Mouse (Mus musculus): ENCODE measurements at regions not wholly inside any gene's neighbourhood (a gene's known extent, or its start where the extent isn't known, plus 50 kb on each side); places are given as distances from the start of the nearest gene placed in this dataset.

DNA sequence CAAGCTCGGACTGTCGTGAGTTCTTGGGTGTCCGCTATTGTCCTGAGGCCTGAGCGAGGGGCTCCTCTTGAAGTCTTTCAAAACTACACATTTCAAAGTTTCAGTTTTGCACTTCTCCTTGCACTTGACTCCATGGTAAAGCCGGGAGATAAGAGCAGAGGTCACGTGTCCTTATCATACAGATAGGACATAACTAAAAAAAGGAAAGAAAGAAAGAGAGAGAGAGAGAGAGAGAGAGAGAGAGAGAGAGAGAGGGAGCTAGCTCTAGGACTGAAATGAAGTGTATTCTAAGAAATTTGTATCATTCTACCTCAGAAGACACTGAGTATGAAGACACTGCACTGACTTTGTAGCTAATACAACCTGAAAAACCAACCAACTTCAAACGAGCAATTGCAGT lies 114.8 kb upstream of the Spred2 start:
- no peaks in the 10 kb centered on the region for H3K36me3 ChIP-seq (ENCODE audit: control insufficient read depth, insufficient read depth, low read length)
- WGBS, result 87% methylated on average over 7 of the region's 7 CpGs
- H3K9me3 ChIP-seq (ENCODE audit: control insufficient read depth, low read length), result no peaks in the 10 kb centered on the region
- H3K9ac ChIP-seq (ENCODE audit: low read length), result no peak overlapping the region
- H3K4me3 ChIP-seq (ENCODE audit: low read depth, low read length), result no peak overlapping the region
- ATAC-seq (replicated peaks; ENCODE audit: low FRiP score, low TSS enrichment, low read depth) (no peak), DNase-seq (ENCODE audit: low spot score) (no peak)
- no peak overlapping the region for H3K4me2 ChIP-seq (ENCODE audit: low read length)
- no peaks in the 10 kb centered on the region for H3K27me3 ChIP-seq (replicated peaks; ENCODE audit: control insufficient read depth, insufficient read depth, low read length)
- H3K27ac ChIP-seq (ENCODE audit: low read depth), result no peak overlapping the region
- H3K4me1 ChIP-seq (replicated peaks; ENCODE audit: control insufficient read depth, insufficient read depth, low read length), result no peaks in the 10 kb centered on the region

DNA sequence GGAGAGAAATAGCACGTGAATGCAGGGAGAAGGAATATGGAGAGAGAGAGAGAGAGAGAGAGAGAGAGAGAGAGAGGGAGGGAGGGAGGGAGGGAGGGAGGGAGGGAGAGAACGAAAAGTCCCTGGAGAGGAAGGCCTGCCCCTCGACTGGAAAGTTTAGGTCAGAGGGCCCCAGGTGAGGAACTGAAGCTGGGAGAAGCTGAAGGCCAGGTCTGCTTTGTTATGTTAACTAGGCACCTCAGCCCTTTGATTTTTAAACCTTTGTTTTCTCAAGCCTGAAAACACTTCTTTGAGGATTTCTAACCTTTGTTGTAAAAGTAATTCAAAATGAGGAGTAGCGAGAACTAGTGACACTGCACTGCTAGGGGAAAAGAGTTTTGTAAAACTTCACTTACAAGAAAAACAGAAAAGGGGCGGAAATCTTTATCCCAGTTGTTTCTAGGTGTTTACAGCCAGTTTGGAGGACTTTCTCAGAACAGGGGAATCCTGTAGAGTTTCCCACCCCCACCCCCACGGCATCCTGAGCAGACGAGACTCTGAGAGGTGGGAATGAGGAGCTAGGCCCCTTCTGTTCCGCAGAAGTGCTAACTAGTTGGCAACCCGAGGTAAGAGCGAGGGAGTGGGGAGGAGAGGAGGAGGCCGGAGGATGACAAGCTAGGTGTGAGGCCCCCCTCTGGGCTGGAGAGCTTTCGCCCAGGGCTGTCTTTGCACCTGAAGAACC lies 112.7 kb upstream of the Spred2 start:
- 29% methylated on average over 12 of the region's 12 CpGs for WGBS

GRCm38 (mm10) chr11:19811992-19812690 lies 112.0 kb upstream of the Spred2 start:
- DNase-seq (ENCODE audit: low spot score), result no peak
- Histone ChIP-seq H3K4me3 (ENCODE audit: low read depth, low read length) (no peak overlapping the region), H3K27me3 (replicated peaks; ENCODE audit: control insufficient read depth, insufficient read depth, low read length) (no peaks in the 10 kb centered on the region), H3K36me3 (ENCODE audit: control insufficient read depth, insufficient read depth, low read length) (no peaks in the 10 kb centered on the region), H3K4me2 (ENCODE audit: low read length) (no peak overlapping the region), H3K4me1 (replicated peaks; ENCODE audit: control insufficient read depth, insufficient read depth, low read length) (no peaks in the 10 kb centered on the region), H3K27ac (ENCODE audit: low read depth) (no peak overlapping the region), H3K9me3 (ENCODE audit: control insufficient read depth, low read length) (no peaks in the 10 kb centered on the region), H3K9ac (ENCODE audit: low read length) (no peak overlapping the region)
- WGBS, result 24% methylated on average over 10 of the region's 10 CpGs
- no peak for ATAC-seq (replicated peaks; ENCODE audit: low FRiP score, low TSS enrichment, low read depth)

More for the DNA sequence above, 112.7 kb upstream of the Spred2 start:
- ATAC-seq (replicated peaks; ENCODE audit: low FRiP score, low TSS enrichment, low read depth) (no peak), DNase-seq (ENCODE audit: low spot score) (no peak)
- Histone ChIP-seq H3K4me3 (ENCODE audit: low read depth, low read length) (no peak overlapping the region), H3K27ac (ENCODE audit: low read depth) (no peak overlapping the region), H3K27me3 (replicated peaks; ENCODE audit: control insufficient read depth, insufficient read depth, low read length) (no peaks in the 10 kb centered on the region), H3K9me3 (ENCODE audit: control insufficient read depth, low read length) (no peaks in the 10 kb centered on the region), H3K4me2 (ENCODE audit: low read length) (no peak overlapping the region), H3K4me1 (replicated peaks; ENCODE audit: control insufficient read depth, insufficient read depth, low read length) (no peaks in the 10 kb centered on the region), H3K9ac (ENCODE audit: low read length) (no peak overlapping the region), H3K36me3 (ENCODE audit: control insufficient read depth, insufficient read depth, low read length) (no peaks in the 10 kb centered on the region)

DNA sequence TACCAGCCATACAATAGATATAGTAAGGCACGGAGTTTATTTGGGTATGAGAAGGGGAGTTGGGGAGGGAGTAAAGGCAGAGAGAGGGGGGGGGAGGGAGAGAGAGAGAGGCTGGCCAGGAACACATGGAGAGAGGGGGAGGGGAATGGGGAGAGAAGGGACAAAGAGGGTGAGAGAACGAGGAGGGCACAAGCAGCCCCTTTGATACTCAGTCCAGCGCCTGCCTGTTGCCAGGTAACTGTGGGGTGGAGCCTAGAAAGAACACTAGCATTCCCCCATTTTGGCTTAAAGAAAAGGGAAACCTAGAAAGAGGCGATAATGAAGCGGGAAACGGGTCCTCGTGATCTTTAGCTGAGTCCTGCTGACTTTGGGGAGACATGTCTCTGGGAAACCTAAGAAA lies 110.6 kb upstream of the Spred2 start:
- Histone ChIP-seq H3K9me3 (ENCODE audit: control insufficient read depth, low read length) (no peaks in the 10 kb centered on the region), H3K4me2 (ENCODE audit: low read length) (no peak overlapping the region), H3K27ac (ENCODE audit: low read depth) (no peak overlapping the region), H3K4me1 (replicated peaks; ENCODE audit: control insufficient read depth, insufficient read depth, low read length) (no peaks in the 10 kb centered on the region), H3K36me3 (ENCODE audit: control insufficient read depth, insufficient read depth, low read length) (no peaks in the 10 kb centered on the region), H3K27me3 (replicated peaks; ENCODE audit: control insufficient read depth, insufficient read depth, low read length) (no peaks in the 10 kb centered on the region), H3K9ac (ENCODE audit: low read length) (no peak overlapping the region), H3K4me3 (ENCODE audit: low read depth, low read length) (no peak overlapping the region)
- no peak for DNase-seq (ENCODE audit: low spot score)
- 67% methylated on average over 7 of the region's 7 CpGs for WGBS
- ATAC-seq (replicated peaks; ENCODE audit: low FRiP score, low TSS enrichment, low read depth), result no peak

- Histone ChIP-seq H3K4me3 (ENCODE audit: low read depth, low read length) (no peak overlapping the region), H3K4me2 (ENCODE audit: low read length) (no peak overlapping the region), H3K9ac (ENCODE audit: low read length) (no peak overlapping the region), H3K27me3 (replicated peaks; ENCODE audit: control insufficient read depth, insufficient read depth, low read length) (no peaks in the 10 kb centered on the region), H3K36me3 (ENCODE audit: control insufficient read depth, insufficient read depth, low read length) (no peaks in the 10 kb centered on the region), H3K4me1 (replicated peaks; ENCODE audit: control insufficient read depth, insufficient read depth, low read length) (0 out of 2 replicates have a peak, but pooled peaks cover 2% of the 10 kb centered on the region), H3K27ac (ENCODE audit: low read depth) (no peak overlapping the region), H3K9me3 (ENCODE audit: control insufficient read depth, low read length) (no peaks in the 10 kb centered on the region)
- WGBS, result 71% methylated on average over 5 of the region's 5 CpGs
- ATAC-seq (replicated peaks; ENCODE audit: low FRiP score, low TSS enrichment, low read depth) (peak; percentile 19; the same call in 1 of the 2 replicates), DNase-seq (ENCODE audit: low spot score) (no peak)
Observed at GRCm38 (mm10) chr11:19822991-19823390, 101.2 kb upstream of the Spred2 start.

GRCm38 (mm10) chr11:19823461-19823895 lies 100.7 kb upstream of the Spred2 start:
- H3K4me1 ChIP-seq (replicated peaks; ENCODE audit: control insufficient read depth, insufficient read depth, low read length), result 0 out of 2 replicates have a peak, but pooled peaks cover 7% of the 10 kb centered on the region
- no peak overlapping the region for H3K9ac ChIP-seq (ENCODE audit: low read length)
- no peaks in the 10 kb centered on the region for H3K9me3 ChIP-seq (ENCODE audit: control insufficient read depth, low read length)
- H3K36me3 ChIP-seq (ENCODE audit: control insufficient read depth, insufficient read depth, low read length), result no peaks in the 10 kb centered on the region
- WGBS, result 1% methylated on average over 3 of the region's 3 CpGs
- H3K27ac ChIP-seq (ENCODE audit: low read depth), result no peak overlapping the region
- 0 out of 2 replicates have a peak, but pooled peaks have one; percentile 45 for ATAC-seq (replicated peaks; ENCODE audit: low FRiP score, low TSS enrichment, low read depth)
- H3K4me3 ChIP-seq (ENCODE audit: low read depth, low read length), result no peak overlapping the region
- DNase-seq (ENCODE audit: low spot score), result peak; percentile 89
- H3K27me3 ChIP-seq (replicated peaks; ENCODE audit: control insufficient read depth, insufficient read depth, low read length), result no peaks in the 10 kb centered on the region
- H3K4me2 ChIP-seq (ENCODE audit: low read length), result 0 out of 2 replicates have a peak overlapping the region, but pooled peaks have one; percentile 2

DNA sequence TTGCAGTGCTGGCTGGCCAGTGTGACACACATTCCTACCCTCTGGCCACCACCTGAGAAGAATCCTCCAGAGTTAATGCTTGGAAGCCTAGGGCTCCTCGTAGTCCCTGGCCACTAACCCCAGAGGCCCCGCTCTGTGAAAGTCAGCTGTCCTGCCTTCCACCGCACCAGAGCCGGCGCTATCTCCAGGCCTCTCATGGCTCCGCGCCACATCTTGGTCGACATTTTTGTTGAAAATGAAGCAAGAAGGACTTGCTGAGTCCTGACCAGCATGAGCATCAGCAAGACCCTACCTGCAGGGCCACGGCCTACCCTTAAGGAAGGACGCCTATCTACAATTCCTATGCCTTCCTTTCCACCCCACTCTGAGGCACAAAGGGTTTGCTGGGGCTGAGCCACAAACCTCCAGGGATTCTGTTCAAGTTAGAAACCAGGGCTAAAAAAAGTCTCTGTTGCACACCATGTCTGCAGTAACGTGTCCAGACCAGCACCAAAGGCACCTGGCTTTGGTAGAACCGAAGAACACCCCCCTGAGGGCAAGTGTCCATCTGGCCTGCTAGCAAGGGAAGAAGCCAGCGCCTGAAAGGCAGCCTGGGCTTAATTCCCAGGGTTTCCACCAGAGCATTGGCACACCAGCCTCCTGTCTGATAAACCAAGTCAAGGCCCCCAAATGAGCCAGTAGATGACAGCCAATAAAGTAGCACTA lies 97.5 kb upstream of the Spred2 start:
- H3K27ac ChIP-seq (ENCODE audit: low read depth), result no peak overlapping the region
- H3K9me3 ChIP-seq (ENCODE audit: control insufficient read depth, low read length), result no peaks in the 10 kb centered on the region
- no peak for ATAC-seq (replicated peaks; ENCODE audit: low FRiP score, low TSS enrichment, low read depth)
- H3K9ac ChIP-seq (ENCODE audit: low read length), result no peak overlapping the region
- H3K4me3 ChIP-seq (ENCODE audit: low read depth, low read length), result no peak overlapping the region
- H3K36me3 ChIP-seq (ENCODE audit: control insufficient read depth, insufficient read depth, low read length), result no peaks in the 10 kb centered on the region
- H3K4me2 ChIP-seq (ENCODE audit: low read length), result no peak overlapping the region
- 92% methylated on average over 13 of the region's 13 CpGs for WGBS
- 0 out of 2 replicates have a peak, but pooled peaks cover 7% of the 10 kb centered on the region for H3K4me1 ChIP-seq (replicated peaks; ENCODE audit: control insufficient read depth, insufficient read depth, low read length)
- no peak for DNase-seq (ENCODE audit: low spot score)
- H3K27me3 ChIP-seq (replicated peaks; ENCODE audit: control insufficient read depth, insufficient read depth, low read length), result no peaks in the 10 kb centered on the region

- WGBS, result 61% methylated on average over 11 of the region's 11 CpGs
- H3K4me3 ChIP-seq (ENCODE audit: low read depth, low read length), result no peak overlapping the region
- no peaks in the 10 kb centered on the region for H3K36me3 ChIP-seq (ENCODE audit: control insufficient read depth, insufficient read depth, low read length)
- no peak overlapping the region for H3K27ac ChIP-seq (ENCODE audit: low read depth)
- ATAC-seq (replicated peaks; ENCODE audit: low FRiP score, low TSS enrichment, low read depth) (no peak), DNase-seq (ENCODE audit: low spot score) (no peak)
- H3K4me2 ChIP-seq (ENCODE audit: low read length), result no peak overlapping the region
- H3K27me3 ChIP-seq (replicated peaks; ENCODE audit: control insufficient read depth, insufficient read depth, low read length), result no peaks in the 10 kb centered on the region
- no peak overlapping the region for H3K9ac ChIP-seq (ENCODE audit: low read length)
- H3K4me1 ChIP-seq (replicated peaks; ENCODE audit: control insufficient read depth, insufficient read depth, low read length), result 0 out of 2 replicates have a peak, but pooled peaks cover 7% of the 10 kb centered on the region
- H3K9me3 ChIP-seq (ENCODE audit: control insufficient read depth, low read length), result no peaks in the 10 kb centered on the region
Observed at GRCm38 (mm10) chr11:19827996-19828395, 96.2 kb upstream of the Spred2 start.

Data from intestine, embryonic 14.5 days (tissue).